Comparison of ENCODE assay signal across 13 mouse cellular contexts in the genomic region with DNA sequence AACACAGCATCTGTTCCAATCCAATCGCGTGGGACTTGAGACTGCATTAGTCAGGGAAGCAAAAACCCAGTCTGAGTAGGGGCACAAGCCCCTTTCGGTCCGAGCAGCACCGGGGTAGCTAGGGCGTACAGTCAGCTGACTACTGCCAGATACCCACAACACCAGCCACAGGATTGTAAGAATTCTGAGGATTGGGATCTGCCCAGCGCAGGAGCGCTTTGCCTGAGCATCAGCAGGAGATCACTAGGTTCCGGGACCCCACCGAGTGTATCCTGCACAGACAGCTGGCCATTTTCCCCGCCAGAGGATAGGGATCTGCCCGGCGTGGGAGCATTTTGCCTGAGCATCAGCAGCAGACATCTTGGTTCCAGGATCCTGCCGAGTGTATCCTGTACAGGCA. TPM values are rescaled to one million over a fixed set of nuclear protein-coding genes. Genes with fewer than 3 reads are reported as not detected.
"Had no signal": no experiment of that assay in that cellular context is flagged by ENCODE, and none has a peak within 500 bp of the region (broad histone marks: within the 10 kb centered on the region; RNA-seq: fewer than 3 reads in every experiment).

No protein-coding gene starts in this region.

RNA-seq across cellular contexts. Expression of gene Vmn1r205, which starts 9.5 kb away (rescaled TPM):
- total RNA-seq: neutrophil, adult 5-6 weeks had no signal
- polyA plus RNA-seq: neural tube, embryonic 14.5 days; neural tube, embryonic 15.5 days; small intestine, adult 2 months; spleen, adult 2 months; stomach, embryonic 14.5 days; stomach, embryonic 15.5 days; stomach, embryonic 16.5 days; stomach, postnatal 0 days; testis, adult 2 months; thymus, adult 2 months; thymus, postnatal 0 days; urinary bladder, adult 2 months had no signal

RNA-seq across cellular contexts. Expression of gene Vmn1r204, which starts 30.3 kb away (rescaled TPM):
- total RNA-seq: neutrophil, adult 5-6 weeks had no signal
- polyA plus RNA-seq: neural tube, embryonic 14.5 days; neural tube, embryonic 15.5 days; small intestine, adult 2 months; spleen, adult 2 months; stomach, embryonic 14.5 days; stomach, embryonic 15.5 days; stomach, embryonic 16.5 days; stomach, postnatal 0 days; testis, adult 2 months; thymus, adult 2 months; thymus, postnatal 0 days; urinary bladder, adult 2 months had no signal

RNA-seq across cellular contexts. Expression of gene Vmn1r206, which starts 40.7 kb away (rescaled TPM):
- total RNA-seq: neutrophil, adult 5-6 weeks had no signal
- polyA plus RNA-seq: neural tube, embryonic 14.5 days; neural tube, embryonic 15.5 days; small intestine, adult 2 months; spleen, adult 2 months; stomach, embryonic 14.5 days; stomach, embryonic 15.5 days; stomach, embryonic 16.5 days; stomach, postnatal 0 days; testis, adult 2 months; thymus, adult 2 months; thymus, postnatal 0 days; urinary bladder, adult 2 months had no signal
